Mouse (Mus musculus): Measurements from ENCODE around the gene Mief1. TPM values are rescaled to one million over a fixed set of nuclear protein-coding genes. Genes with fewer than 3 reads are reported as not detected.
A peak's percentile ranks its signal among the peaks of the same experiment; 100 is the strongest.

Gene Mief1
- polyA plus RNA-seq, 1 experiment: 24.3 TPM

- Histone ChIP-seq H3ac (ENCODE audit: control insufficient read depth, insufficient read length) (no peak overlapping the region), H3K27me3 (ENCODE audit: control insufficient read depth, insufficient read depth, insufficient read length) (no peaks in the 10 kb centered on the region), H3K4me2 (ENCODE audit: low read depth) (no peak overlapping the region), H3K4me3 (no peak overlapping the region), H3K79me2 (ENCODE audit: control insufficient read depth, insufficient read depth) (peaks cover 7% of the 10 kb centered on the region), H3K36me3 (ENCODE audit: control insufficient read depth, insufficient read depth) (no peaks in the 10 kb centered on the region)
- TF ChIP-seq SRF (IDR thresholded peaks at IDR 0.05; ENCODE audit: control insufficient read depth, insufficient read length, low read depth) (no peak), MYOG (IDR thresholded peaks at IDR 0.05; ENCODE audit: control insufficient read depth in 1 of 3, insufficient read depth in 1 of 3, insufficient read length in 2 of 3, low read depth in 2 of 3) (peak in 1 of 3 experiments; percentile 47), MYOD1 (IDR thresholded peaks at IDR 0.05; ENCODE audit: control insufficient read depth in 1 of 3, insufficient read length in 2 of 3, low read depth in 2 of 3) (peak in 1 of 3 experiments; percentile 33)
Measured at GRCm38 (mm10) chr15:80192246-80192585, 41.6 kb upstream of the Mief1 start.

DNA sequence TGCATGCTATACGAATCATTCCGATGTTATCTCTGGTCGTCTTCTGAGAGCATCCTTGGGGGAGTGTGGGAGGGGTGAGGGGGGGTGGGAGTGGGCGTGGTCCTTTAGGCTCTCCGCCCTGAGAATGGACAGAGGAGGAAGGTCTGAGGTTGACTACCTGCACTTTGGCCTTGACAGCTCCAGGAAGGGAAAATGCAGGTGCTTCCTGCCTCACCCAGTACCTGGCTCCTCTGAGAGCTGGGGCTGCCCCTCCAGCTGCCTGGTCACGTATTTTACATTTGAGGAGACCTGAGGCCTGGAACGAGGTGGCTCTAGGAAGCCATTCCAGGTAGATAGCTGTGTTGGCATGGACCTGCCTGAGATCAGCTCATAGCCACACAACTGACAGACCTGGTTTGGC lies 41.0 kb upstream of the Mief1 start:
- H3K79me2 ChIP-seq (ENCODE audit: control insufficient read depth, insufficient read depth): peaks cover under 1% of the 10 kb centered on the region
- no peak overlapping the region for H3K4me3 ChIP-seq
- no peak overlapping the region for H3ac ChIP-seq (ENCODE audit: control insufficient read depth, insufficient read length)
- H3K4me2 ChIP-seq (ENCODE audit: low read depth): no peak overlapping the region
- no peak for TF ChIP-seq USF1 (IDR thresholded peaks at IDR 0.05; ENCODE audit: low read depth)
- no peak for TF ChIP-seq TCF3 (IDR thresholded peaks at IDR 0.05; ENCODE audit: insufficient read length, low read depth)
- no peak for TF ChIP-seq CEBPB (IDR thresholded peaks at IDR 0.05; ENCODE audit: insufficient read depth, poor library complexity, severe bottlenecking)
- no peak for TF ChIP-seq SRF (IDR thresholded peaks at IDR 0.05; ENCODE audit: control insufficient read depth, insufficient read length, low read depth)
- no peak for TF ChIP-seq MYOD1 (IDR thresholded peaks at IDR 0.05; ENCODE audit: control insufficient read depth in 1 of 3, insufficient read length in 2 of 3, low read depth in 2 of 3)
- no peak for TF ChIP-seq MYOG (IDR thresholded peaks at IDR 0.05; ENCODE audit: control insufficient read depth in 1 of 3, insufficient read depth in 1 of 3, insufficient read length in 2 of 3, low read depth in 2 of 3)
- TF ChIP-seq REST (IDR thresholded peaks at IDR 0.05; ENCODE audit: insufficient read depth, insufficient read length): no peak
- TF ChIP-seq POLR2AphosphoS2 (IDR thresholded peaks at IDR 0.05; ENCODE audit: insufficient read length, low read depth): no peak
- TF ChIP-seq POLR2A (IDR thresholded peaks at IDR 0.05; ENCODE audit: insufficient read length, low read depth): no peak
- TF ChIP-seq E2F4 (IDR thresholded peaks at IDR 0.05; ENCODE audit: insufficient read depth): no peak
- no peak for TF ChIP-seq TCF12 (IDR thresholded peaks at IDR 0.05; ENCODE audit: insufficient read depth, poor library complexity, severe bottlenecking)
- TF ChIP-seq MAX (IDR thresholded peaks at IDR 0.05; ENCODE audit: low read depth): no peak
- H3K36me3 ChIP-seq (ENCODE audit: control insufficient read depth, insufficient read depth): no peaks in the 10 kb centered on the region
- no peaks in the 10 kb centered on the region for H3K27me3 ChIP-seq (ENCODE audit: control insufficient read depth, insufficient read depth, insufficient read length)

GRCm38 (mm10) chr15:80199556-80199955 lies 34.3 kb upstream of the Mief1 start:
- Histone ChIP-seq H3K36me3 (ENCODE audit: control insufficient read depth, insufficient read depth) (no peaks in the 10 kb centered on the region), H3K79me2 (ENCODE audit: control insufficient read depth, insufficient read depth) (no peaks in the 10 kb centered on the region), H3K27me3 (ENCODE audit: control insufficient read depth, insufficient read depth, insufficient read length) (no peaks in the 10 kb centered on the region), H3K4me2 (ENCODE audit: low read depth) (no peak overlapping the region), H3K4me3 (no peak overlapping the region), H3ac (ENCODE audit: control insufficient read depth, insufficient read length) (no peak overlapping the region)
- TF ChIP-seq MYOG (IDR thresholded peaks at IDR 0.05; ENCODE audit: control insufficient read depth in 1 of 3, insufficient read depth in 1 of 3, insufficient read length in 2 of 3, low read depth in 2 of 3): no peak
- no peak for TF ChIP-seq SRF (IDR thresholded peaks at IDR 0.05; ENCODE audit: control insufficient read depth, insufficient read length, low read depth)
- no peak for TF ChIP-seq REST (IDR thresholded peaks at IDR 0.05; ENCODE audit: insufficient read depth, insufficient read length)
- no peak for TF ChIP-seq CEBPB (IDR thresholded peaks at IDR 0.05; ENCODE audit: insufficient read depth, poor library complexity, severe bottlenecking)
- TF ChIP-seq MAX (IDR thresholded peaks at IDR 0.05; ENCODE audit: low read depth): no peak
- TF ChIP-seq MYOD1 (IDR thresholded peaks at IDR 0.05; ENCODE audit: control insufficient read depth in 1 of 3, insufficient read length in 2 of 3, low read depth in 2 of 3): no peak
- TF ChIP-seq USF1 (IDR thresholded peaks at IDR 0.05; ENCODE audit: low read depth): no peak
- no peak for TF ChIP-seq TCF3 (IDR thresholded peaks at IDR 0.05; ENCODE audit: insufficient read length, low read depth)
- TF ChIP-seq POLR2A (IDR thresholded peaks at IDR 0.05; ENCODE audit: insufficient read length, low read depth): no peak
- TF ChIP-seq TCF12 (IDR thresholded peaks at IDR 0.05; ENCODE audit: insufficient read depth, poor library complexity, severe bottlenecking): no peak
- no peak for TF ChIP-seq POLR2AphosphoS2 (IDR thresholded peaks at IDR 0.05; ENCODE audit: insufficient read length, low read depth)
- TF ChIP-seq E2F4 (IDR thresholded peaks at IDR 0.05; ENCODE audit: insufficient read depth): no peak

DNA sequence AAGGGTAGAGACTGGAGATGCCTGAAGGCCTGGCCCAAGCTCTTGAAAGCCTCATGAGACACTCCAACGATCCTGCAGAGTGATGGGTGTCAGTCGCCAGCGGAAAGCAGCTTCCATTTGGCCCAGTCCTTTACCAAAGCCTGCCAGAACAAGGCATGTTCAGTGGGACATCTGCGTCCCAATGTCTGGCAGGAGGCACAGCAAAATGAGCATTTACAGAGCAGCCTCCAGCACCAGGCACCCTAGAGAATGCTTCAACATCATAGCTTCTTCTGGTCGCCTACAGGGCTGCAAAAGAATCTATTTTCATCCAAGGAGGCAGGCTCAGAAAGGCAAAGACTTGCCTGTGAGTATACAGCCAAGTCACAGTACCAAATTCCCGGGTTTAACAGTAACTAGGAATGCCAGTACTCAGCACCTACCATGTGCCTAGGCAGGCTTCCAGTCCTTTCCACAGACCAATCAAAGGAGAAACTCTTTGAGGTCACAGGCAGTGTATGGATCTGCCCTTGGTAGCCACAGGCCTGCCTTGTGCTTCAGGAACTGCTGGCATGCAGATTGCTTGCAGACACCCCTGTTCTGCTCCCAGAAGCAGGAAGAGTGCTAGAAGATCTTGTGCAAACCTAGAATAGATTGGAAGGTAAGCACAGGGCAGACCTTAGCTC lies 31.6 kb upstream of the Mief1 start:
- Histone ChIP-seq H3K79me2 (ENCODE audit: control insufficient read depth, insufficient read depth) (no peaks in the 10 kb centered on the region), H3K27me3 (ENCODE audit: control insufficient read depth, insufficient read depth, insufficient read length) (no peaks in the 10 kb centered on the region), H3K36me3 (ENCODE audit: control insufficient read depth, insufficient read depth) (no peaks in the 10 kb centered on the region), H3K4me2 (ENCODE audit: low read depth) (no peak overlapping the region), H3K4me3 (no peak overlapping the region), H3ac (ENCODE audit: control insufficient read depth, insufficient read length) (no peak overlapping the region)
- TF ChIP-seq E2F4 (IDR thresholded peaks at IDR 0.05; ENCODE audit: insufficient read depth) (no peak), POLR2A (IDR thresholded peaks at IDR 0.05; ENCODE audit: insufficient read length, low read depth) (no peak), MYOG (IDR thresholded peaks at IDR 0.05; ENCODE audit: control insufficient read depth in 1 of 3, insufficient read depth in 1 of 3, insufficient read length in 2 of 3, low read depth in 2 of 3) (no peak), USF1 (IDR thresholded peaks at IDR 0.05; ENCODE audit: low read depth) (no peak), POLR2AphosphoS2 (IDR thresholded peaks at IDR 0.05; ENCODE audit: insufficient read length, low read depth) (no peak)

DNA sequence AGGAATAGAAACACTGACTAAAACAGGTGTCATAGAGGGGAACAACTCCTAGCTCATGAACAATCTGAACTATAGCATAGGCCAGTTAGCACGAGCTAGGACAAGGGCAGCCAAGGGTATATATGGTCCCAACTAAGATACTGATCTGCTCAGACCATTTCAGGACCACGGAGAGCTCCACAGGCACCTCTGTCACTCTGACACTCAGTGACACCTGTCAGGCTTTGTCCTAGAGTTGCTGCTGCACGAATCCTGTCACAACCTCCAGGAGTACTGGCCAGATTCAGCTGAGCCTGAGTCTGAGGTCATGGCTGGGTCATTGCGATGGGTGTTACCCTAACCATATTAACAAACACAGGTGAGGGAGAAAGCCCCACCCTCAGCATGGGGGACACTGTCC lies 30.4 kb upstream of the Mief1 start:
- Histone ChIP-seq H3K27me3 (ENCODE audit: control insufficient read depth, insufficient read depth, insufficient read length) (no peaks in the 10 kb centered on the region), H3K4me2 (ENCODE audit: low read depth) (no peak overlapping the region), H3ac (ENCODE audit: control insufficient read depth, insufficient read length) (no peak overlapping the region), H3K79me2 (ENCODE audit: control insufficient read depth, insufficient read depth) (no peaks in the 10 kb centered on the region), H3K36me3 (ENCODE audit: control insufficient read depth, insufficient read depth) (no peaks in the 10 kb centered on the region), H3K4me3 (no peak overlapping the region)
- TF ChIP-seq MAX (IDR thresholded peaks at IDR 0.05; ENCODE audit: low read depth) (no peak), POLR2A (IDR thresholded peaks at IDR 0.05; ENCODE audit: insufficient read length, low read depth) (no peak), POLR2AphosphoS2 (IDR thresholded peaks at IDR 0.05; ENCODE audit: insufficient read length, low read depth) (no peak), CEBPB (IDR thresholded peaks at IDR 0.05; ENCODE audit: insufficient read depth, poor library complexity, severe bottlenecking) (no peak), USF1 (IDR thresholded peaks at IDR 0.05; ENCODE audit: low read depth) (no peak), REST (IDR thresholded peaks at IDR 0.05; ENCODE audit: insufficient read depth, insufficient read length) (peak; percentile 81), E2F4 (IDR thresholded peaks at IDR 0.05; ENCODE audit: insufficient read depth) (no peak), TCF12 (IDR thresholded peaks at IDR 0.05; ENCODE audit: insufficient read depth, poor library complexity, severe bottlenecking) (no peak), MYOG (IDR thresholded peaks at IDR 0.05; ENCODE audit: control insufficient read depth in 1 of 3, insufficient read depth in 1 of 3, insufficient read length in 2 of 3, low read depth in 2 of 3) (peak in 1 of 3 experiments; percentile 64), TCF3 (IDR thresholded peaks at IDR 0.05; ENCODE audit: insufficient read length, low read depth) (peak; percentile 27), SRF (IDR thresholded peaks at IDR 0.05; ENCODE audit: control insufficient read depth, insufficient read length, low read depth) (no peak), MYOD1 (IDR thresholded peaks at IDR 0.05; ENCODE audit: control insufficient read depth in 1 of 3, insufficient read length in 2 of 3, low read depth in 2 of 3) (peak; percentile 77 to 94 (median 87))

Data from myocyte (in vitro differentiated cells).